Mouse (Mus musculus) ES-Bruce4 (cell line): Measurements from ENCODE around the gene Glra3.

Source experiments
- CTCF ChIP-seq: IDR thresholded peaks from one replicate; pipeline ENCODE4 v1.8.1; 2011; ENCODE audit warnings: low read depth, low read length
- POLR2A ChIP-seq: IDR thresholded peaks from one replicate; pipeline ENCODE4 v1.8.1; 2011; ENCODE audit warnings: low read length; ENCODE audit not compliant: insufficient read depth

DNA sequence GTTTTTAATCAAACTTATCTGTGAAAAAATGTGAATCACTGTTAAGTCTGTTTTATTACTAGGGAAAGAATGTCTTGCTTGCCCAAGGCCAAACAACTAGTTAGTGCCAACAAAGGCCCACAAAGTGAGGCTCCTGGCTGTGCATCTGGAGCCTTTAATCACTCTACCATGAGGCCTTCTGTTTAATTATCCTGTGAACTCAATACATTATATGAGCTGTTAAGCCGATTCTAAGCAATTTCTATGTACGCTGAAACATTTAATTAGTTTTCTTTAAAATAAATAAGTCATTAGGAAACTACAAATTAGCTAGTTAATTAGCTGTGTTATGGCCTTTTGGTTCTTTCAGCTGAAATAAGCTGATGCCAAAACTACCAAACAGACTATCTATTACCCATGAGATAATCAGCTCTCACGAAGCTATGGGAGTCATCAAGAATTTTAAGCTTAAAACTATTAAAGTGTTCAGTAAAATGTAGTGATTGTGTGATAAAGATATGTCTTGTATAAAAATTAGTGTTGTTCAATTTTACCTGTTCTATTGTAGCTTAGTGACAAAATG is 24.6 kb downstream of the Glra3 start:
- TF ChIP-seq POLR2A (no peak), CTCF (no peak)
